Mouse (Mus musculus): ENCODE data around the gene Bst1. TPM values are rescaled to one million over a fixed set of nuclear protein-coding genes. Genes with fewer than 3 reads are reported as not detected.

The Bst1 gene
- polyA plus RNA-seq, 1 experiment from 2014 or later: 0.37 TPM

DNA sequence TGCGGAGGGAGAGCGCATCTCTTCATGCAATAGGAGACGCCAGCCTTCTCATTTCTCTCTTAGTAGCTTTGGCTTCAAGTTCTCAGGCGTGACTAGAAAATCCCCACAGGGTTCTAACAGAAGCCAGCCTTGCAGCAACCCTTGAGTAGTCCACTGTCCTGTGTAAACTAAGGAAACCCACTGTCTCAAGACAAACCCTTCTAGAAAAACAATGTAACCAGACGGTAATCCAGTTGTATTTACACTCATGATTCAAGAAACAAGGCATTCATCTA lies 23.3 kb downstream of the Bst1 start:
- Histone ChIP-seq H3K4me1 (no peaks in the 10 kb centered on the region; the same call in 1 of the 2 replicates), H3K36me3 (no peaks in the 10 kb centered on the region), H3K9ac (no peak overlapping the region), H3K4me3 (no peak overlapping the region), H3K4me2 (peak overlapping the region; percentile 45), H3K27me3 (replicated peaks) (no peaks in the 10 kb centered on the region), H3K27ac (replicated peaks) (no peak overlapping the region), H3K9me3 (peaks cover 7% of the 10 kb centered on the region; the same call in 1 of the 2 replicates)
- 76% methylated on average over 5 of the region's 5 CpGs for WGBS
- no peak for ATAC-seq (ENCODE audit: extremely low read depth, insufficient number of reproducible peaks, low FRiP score, low TSS enrichment)

DNA sequence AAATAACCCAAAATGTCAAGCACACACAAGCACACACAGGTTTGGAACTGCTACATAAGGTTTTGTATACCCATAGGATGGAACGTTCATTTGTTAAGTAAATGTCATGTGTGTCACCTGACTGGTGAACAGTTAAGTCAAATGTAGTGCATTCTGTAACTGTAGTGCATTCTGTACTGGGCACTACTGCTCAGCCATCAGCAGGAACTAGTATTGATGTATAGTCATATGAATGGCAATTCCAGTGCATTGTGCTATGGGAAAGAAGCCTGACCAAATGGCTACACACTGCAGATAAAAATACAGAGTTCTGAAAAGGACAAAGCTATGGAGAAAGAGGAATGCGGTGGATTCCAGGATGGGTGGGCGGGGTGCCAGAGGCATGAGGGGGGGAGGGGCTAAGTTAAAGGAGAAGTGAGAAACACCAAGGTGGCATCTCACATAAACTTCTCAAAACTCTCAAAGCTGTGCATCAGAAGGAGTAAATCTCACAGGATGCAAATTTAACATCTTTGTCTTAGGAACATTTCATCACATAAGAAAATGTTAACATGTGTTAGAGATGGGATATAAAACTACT lies 24.0 kb downstream of the Bst1 start:
- Histone ChIP-seq H3K36me3 (no peaks in the 10 kb centered on the region), H3K9me3 (peaks cover 7% of the 10 kb centered on the region; the same call in 1 of the 2 replicates), H3K27me3 (replicated peaks) (no peaks in the 10 kb centered on the region), H3K9ac (no peak overlapping the region), H3K4me3 (no peak overlapping the region), H3K27ac (replicated peaks) (no peak overlapping the region), H3K4me2 (no peak overlapping the region), H3K4me1 (no peaks in the 10 kb centered on the region; the same call in 1 of the 2 replicates)
- ATAC-seq (ENCODE audit: extremely low read depth, insufficient number of reproducible peaks, low FRiP score, low TSS enrichment): no peak
- WGBS: 52% methylated on average over 3 of the region's 3 CpGs

DNA sequence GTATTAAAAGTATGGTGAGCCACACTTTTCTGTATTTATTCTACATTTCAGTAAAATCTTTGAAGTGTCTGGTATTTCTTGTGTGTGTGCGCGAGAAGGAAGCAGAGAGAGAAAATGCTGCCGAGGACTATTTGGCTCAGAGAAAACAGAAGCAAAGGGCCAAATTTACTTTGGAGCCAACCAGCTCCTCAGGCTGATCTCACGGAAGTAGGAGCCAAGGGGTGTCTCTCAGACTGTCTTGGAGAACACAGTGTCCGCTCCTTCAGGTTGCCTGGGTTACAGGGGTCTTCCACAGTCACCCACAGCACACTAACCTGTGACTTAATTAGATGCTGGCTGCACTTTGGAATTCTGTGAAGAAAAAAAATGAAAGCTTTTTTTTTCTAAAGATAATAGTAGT lies 26.4 kb downstream of the Bst1 start:
- Histone ChIP-seq H3K36me3 (no peaks in the 10 kb centered on the region), H3K27me3 (replicated peaks) (no peaks in the 10 kb centered on the region), H3K4me2 (no peak overlapping the region), H3K4me1 (no peaks in the 10 kb centered on the region; the same call in 1 of the 2 replicates), H3K9ac (no peak overlapping the region), H3K4me3 (no peak overlapping the region), H3K27ac (replicated peaks) (no peak overlapping the region), H3K9me3 (peaks cover 7% of the 10 kb centered on the region; the same call in 1 of the 2 replicates)
- no peak for ATAC-seq (ENCODE audit: extremely low read depth, insufficient number of reproducible peaks, low FRiP score, low TSS enrichment)
- WGBS: 83% methylated on average over 5 of the region's 5 CpGs

DNA sequence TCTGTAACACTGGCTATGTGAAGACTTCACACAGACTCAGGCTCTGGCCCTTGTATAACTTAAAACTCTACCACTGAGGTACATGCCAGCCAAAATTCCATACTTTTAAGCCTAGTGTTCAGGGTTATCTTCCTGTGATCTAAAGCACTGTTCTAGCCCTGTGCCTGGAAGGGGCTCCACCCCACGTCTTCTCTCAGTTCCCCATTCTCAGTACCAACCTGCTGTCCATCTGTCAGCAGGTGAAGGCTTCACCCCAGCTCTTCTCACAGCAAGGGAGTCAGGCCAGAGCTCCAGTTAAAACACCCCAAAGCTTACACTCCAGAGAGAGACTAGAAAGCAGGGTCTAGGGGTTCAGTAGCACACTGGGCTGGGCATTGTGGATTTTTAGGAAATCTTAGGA lies 27.0 kb downstream of the Bst1 start:
- ATAC-seq (ENCODE audit: extremely low read depth, insufficient number of reproducible peaks, low FRiP score, low TSS enrichment): no peak
- Histone ChIP-seq H3K27ac (replicated peaks) (no peak overlapping the region), H3K4me1 (no peaks in the 10 kb centered on the region; the same call in 1 of the 2 replicates), H3K9me3 (peaks cover 7% of the 10 kb centered on the region; the same call in 1 of the 2 replicates), H3K36me3 (no peaks in the 10 kb centered on the region), H3K27me3 (replicated peaks) (no peaks in the 10 kb centered on the region), H3K9ac (no peak overlapping the region), H3K4me3 (no peak overlapping the region), H3K4me2 (no peak overlapping the region)
- 47% methylated on average over 1 of the region's 1 CpGs for WGBS

DNA sequence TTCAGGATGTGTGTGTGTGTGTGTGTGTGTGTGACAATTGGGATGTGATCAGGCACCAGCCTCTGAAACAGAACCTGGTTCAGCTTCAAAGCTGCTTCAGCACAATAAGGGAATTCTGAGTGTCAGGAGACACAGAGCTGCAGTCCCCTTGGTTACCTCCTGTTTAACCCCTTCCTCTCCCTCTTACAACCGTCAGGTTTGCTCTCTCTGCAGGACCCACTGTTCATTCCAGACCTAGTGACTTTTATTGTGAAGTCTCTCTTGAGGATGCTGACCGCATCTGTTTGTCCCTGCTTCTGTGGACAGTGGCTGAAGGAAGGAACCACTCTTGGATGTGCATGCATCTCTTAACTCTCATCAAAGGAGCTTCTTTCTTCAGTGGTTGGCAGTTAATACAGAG lies 27.5 kb downstream of the Bst1 start:
- no peak overlapping the region for H3K4me2 ChIP-seq
- no peak for ATAC-seq (ENCODE audit: extremely low read depth, insufficient number of reproducible peaks, low FRiP score, low TSS enrichment)
- WGBS: 18% methylated on average over 2 of the region's 2 CpGs
- no peaks in the 10 kb centered on the region for H3K27me3 ChIP-seq (replicated peaks)
- H3K9me3 ChIP-seq: peaks cover 7% of the 10 kb centered on the region; the same call in 1 of the 2 replicates
- H3K27ac ChIP-seq (replicated peaks): no peak overlapping the region
- no peaks in the 10 kb centered on the region for H3K36me3 ChIP-seq
- H3K4me1 ChIP-seq: no peaks in the 10 kb centered on the region; the same call in 1 of the 2 replicates
- H3K4me3 ChIP-seq: no peak overlapping the region
- H3K9ac ChIP-seq: no peak overlapping the region

DNA sequence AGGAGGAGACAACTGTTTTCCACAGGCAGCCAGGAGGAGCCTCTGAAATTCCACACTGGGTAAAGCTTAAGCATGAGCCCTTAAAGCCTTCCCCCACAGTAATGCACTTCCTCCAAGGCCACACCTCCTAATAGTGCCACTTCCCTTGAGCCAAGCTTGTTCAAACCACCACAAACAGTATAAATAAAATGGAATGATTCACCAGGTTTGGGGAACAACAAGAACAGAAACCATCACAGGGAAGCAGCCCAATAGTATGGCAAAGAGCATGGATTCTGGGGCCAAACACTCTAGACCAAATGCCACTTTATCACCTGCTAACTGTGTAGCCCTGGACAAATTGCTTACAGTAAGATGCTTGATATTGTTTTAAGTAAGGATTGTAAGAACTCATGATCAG lies 28.9 kb downstream of the Bst1 start:
- Histone ChIP-seq H3K9ac (no peak overlapping the region), H3K4me1 (no peaks in the 10 kb centered on the region; the same call in 1 of the 2 replicates), H3K4me3 (no peak overlapping the region), H3K27me3 (replicated peaks) (no peaks in the 10 kb centered on the region), H3K27ac (replicated peaks) (no peak overlapping the region), H3K4me2 (no peak overlapping the region), H3K9me3 (peaks cover 7% of the 10 kb centered on the region; the same call in 1 of the 2 replicates), H3K36me3 (no peaks in the 10 kb centered on the region)
- no peak for ATAC-seq (ENCODE audit: extremely low read depth, insufficient number of reproducible peaks, low FRiP score, low TSS enrichment)

DNA sequence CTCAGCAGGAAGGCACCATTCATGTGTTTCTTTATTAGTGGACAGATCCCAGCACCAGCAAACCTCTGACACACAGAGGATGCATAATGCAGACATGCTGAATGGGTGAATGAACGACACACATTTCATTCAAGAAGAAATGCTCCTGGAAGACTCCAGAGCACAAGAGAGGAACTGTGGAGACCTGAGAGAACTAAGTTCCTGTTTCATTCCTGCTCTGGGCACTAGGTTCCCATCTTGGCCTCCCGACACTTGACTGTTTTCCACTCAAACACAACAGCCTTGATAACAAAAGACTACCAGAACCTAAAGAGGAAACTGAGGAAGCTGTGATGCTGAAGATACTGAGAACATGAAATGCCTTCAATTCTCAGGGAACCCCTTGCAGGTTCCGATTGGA lies 29.6 kb downstream of the Bst1 start:
- WGBS: 67% methylated on average over 3 of the region's 3 CpGs
- no peak for ATAC-seq (ENCODE audit: extremely low read depth, insufficient number of reproducible peaks, low FRiP score, low TSS enrichment)
- H3K9ac ChIP-seq: no peak overlapping the region
- no peaks in the 10 kb centered on the region for H3K36me3 ChIP-seq
- H3K4me3 ChIP-seq: no peak overlapping the region
- H3K9me3 ChIP-seq: peaks cover 7% of the 10 kb centered on the region; the same call in 1 of the 2 replicates
- H3K4me2 ChIP-seq: no peak overlapping the region
- H3K4me1 ChIP-seq: no peaks in the 10 kb centered on the region
- H3K27ac ChIP-seq (replicated peaks): no peak overlapping the region
- no peaks in the 10 kb centered on the region for H3K27me3 ChIP-seq (replicated peaks)

DNA sequence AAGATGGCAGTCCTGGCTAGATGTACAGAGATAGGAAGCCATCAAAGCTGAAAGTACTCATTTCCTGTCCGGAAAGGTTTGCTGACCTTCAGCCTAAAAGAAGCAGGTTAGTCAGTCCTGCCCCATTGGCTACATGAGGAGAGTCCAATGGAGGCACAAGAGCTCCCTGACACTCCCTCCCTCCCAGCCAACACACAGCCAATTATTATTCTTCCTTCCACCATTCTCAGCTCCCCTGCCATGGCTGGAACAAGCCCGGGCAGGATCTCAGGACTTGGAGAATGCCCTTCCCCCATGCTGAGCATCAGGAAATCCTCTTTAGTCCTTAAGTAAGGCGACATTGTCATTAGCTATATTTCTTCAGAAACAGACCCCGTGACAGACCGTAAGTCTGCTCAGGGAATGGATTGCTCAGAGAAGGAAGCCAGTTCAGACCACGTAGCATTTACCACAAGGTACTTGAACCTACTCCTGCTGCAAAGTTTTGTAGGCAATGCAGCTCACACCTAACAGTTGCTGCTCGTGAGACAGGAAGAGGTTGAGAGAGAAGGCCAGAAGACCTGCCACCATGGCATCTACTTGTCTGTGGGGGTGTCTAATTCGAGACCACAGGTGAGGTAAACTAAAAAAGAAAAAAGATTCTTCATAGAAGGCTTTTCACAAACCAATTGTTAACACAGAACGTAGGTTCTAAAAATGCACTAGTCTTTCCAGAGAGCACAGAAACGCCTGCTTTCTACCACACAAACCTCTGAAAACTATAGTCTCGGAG lies 34.6 kb downstream of the Bst1 start:
- Histone ChIP-seq H3K27me3 (replicated peaks) (no peaks in the 10 kb centered on the region), H3K9me3 (peaks cover 14% of the 10 kb centered on the region), H3K4me3 (no peak overlapping the region), H3K36me3 (no peaks in the 10 kb centered on the region), H3K27ac (replicated peaks) (no peak overlapping the region), H3K4me2 (no peak overlapping the region), H3K9ac (no peak overlapping the region), H3K4me1 (0 out of 2 replicates have a peak, but pooled peaks cover 8% of the 10 kb centered on the region)
- WGBS: 67% methylated on average over 11 of the region's 11 CpGs
- no peak for ATAC-seq (ENCODE audit: extremely low read depth, insufficient number of reproducible peaks, low FRiP score, low TSS enrichment)

DNA sequence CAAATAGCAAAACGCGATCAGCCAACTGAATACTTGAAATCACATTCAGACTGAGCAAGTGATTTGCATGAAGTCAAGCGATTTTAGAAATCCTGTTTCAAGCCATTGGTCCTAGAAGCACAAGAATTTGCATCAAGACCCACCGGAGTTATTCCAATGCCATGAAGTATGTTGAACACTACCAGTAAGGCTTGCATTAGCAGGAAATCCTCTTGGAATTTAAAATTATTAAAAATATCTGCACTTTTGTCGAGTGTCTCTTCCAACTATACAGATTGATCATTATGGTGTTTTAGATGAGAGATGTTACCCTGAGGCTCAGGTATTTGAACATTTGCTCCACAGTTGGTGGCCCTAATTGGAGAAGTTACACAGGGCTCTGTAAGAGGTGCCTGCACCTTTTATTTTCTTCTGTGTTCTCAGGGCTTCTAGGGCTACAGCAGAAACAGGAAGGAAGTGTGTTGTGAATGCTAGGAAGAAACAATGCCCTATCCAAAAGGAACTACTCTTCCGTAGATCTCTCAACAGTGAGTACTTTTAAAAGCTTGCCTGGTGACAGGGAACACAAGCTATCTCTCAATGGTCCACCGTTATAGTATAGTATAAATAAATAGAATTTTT lies 35.3 kb downstream of the Bst1 start:
- Histone ChIP-seq H3K27me3 (replicated peaks) (no peaks in the 10 kb centered on the region), H3K36me3 (no peaks in the 10 kb centered on the region), H3K4me3 (no peak overlapping the region), H3K27ac (replicated peaks) (no peak overlapping the region), H3K4me1 (0 out of 2 replicates have a peak, but pooled peaks cover 8% of the 10 kb centered on the region), H3K9me3 (peaks cover 14% of the 10 kb centered on the region), H3K9ac (no peak overlapping the region), H3K4me2 (no peak overlapping the region)
- ATAC-seq (ENCODE audit: extremely low read depth, insufficient number of reproducible peaks, low FRiP score, low TSS enrichment): no peak
- 66% methylated on average over 7 of the region's 7 CpGs for WGBS

DNA sequence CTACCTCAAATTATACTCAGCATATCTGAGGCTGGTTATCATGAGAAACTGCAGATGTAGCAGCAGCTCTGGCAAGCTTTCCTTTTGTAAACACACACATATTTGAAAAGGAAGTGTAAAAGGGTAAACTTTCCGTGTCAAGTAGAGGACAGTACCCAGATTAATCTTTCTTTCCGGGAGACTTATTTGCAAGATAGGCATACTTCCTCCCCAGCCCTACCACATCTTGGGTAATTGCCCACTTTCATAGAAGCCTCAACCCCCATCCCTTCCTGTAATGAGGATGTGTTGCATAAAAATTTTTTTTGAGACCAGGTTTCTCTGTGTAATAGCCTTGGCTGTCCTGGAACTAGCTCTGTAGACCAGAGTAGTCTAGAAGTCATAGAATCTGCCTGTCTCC lies 37.1 kb downstream of the Bst1 start:
- 41% methylated on average over 2 of the region's 2 CpGs for WGBS
- Histone ChIP-seq H3K4me3 (no peak overlapping the region), H3K4me2 (no peak overlapping the region), H3K9ac (no peak overlapping the region), H3K36me3 (no peaks in the 10 kb centered on the region), H3K4me1 (peaks cover 21% of the 10 kb centered on the region; the same call in 1 of the 2 replicates), H3K27ac (replicated peaks) (peak overlapping the region; percentile 45; the same call in 1 of the 2 replicates), H3K27me3 (replicated peaks) (no peaks in the 10 kb centered on the region), H3K9me3 (peaks cover 14% of the 10 kb centered on the region)
- no peak for ATAC-seq (ENCODE audit: extremely low read depth, insufficient number of reproducible peaks, low FRiP score, low TSS enrichment)

DNA sequence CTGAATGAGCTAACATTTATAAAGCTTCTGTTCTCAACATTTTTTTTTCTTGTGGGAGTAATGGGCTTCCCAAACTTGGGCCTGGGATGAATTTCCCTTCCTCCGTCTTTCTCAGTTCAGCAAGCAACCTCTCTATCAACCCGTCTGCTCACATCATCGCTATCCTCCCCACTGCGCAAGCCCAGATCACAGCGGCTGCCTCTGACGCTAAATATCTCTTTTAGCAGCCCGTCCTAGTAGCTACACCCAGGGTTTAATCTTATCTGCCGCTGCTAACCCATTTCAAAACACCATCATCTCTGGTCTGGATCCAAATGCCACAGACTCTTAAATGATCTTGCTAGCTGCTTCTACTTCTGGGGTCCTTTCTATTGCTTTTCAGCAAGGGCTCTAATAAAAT lies 41.0 kb downstream of the Bst1 start:
- no peak overlapping the region for H3K27ac ChIP-seq (replicated peaks)
- H3K27me3 ChIP-seq (replicated peaks): no peaks in the 10 kb centered on the region
- 21% methylated on average over 8 of the region's 8 CpGs for WGBS
- ATAC-seq (ENCODE audit: extremely low read depth, insufficient number of reproducible peaks, low FRiP score, low TSS enrichment): no peak
- H3K4me3 ChIP-seq: no peak overlapping the region
- peaks cover 14% of the 10 kb centered on the region for H3K9me3 ChIP-seq
- no peaks in the 10 kb centered on the region for H3K36me3 ChIP-seq
- H3K4me2 ChIP-seq: peak overlapping the region; percentile 12; the same call in 1 of the 2 replicates
- no peak overlapping the region for H3K9ac ChIP-seq
- peaks cover 21% of the 10 kb centered on the region; the same call in 1 of the 2 replicates for H3K4me1 ChIP-seq
